Mouse (Mus musculus): ENCODE measurements around the gene Dcst2.

The Dcst2 gene

DNA sequence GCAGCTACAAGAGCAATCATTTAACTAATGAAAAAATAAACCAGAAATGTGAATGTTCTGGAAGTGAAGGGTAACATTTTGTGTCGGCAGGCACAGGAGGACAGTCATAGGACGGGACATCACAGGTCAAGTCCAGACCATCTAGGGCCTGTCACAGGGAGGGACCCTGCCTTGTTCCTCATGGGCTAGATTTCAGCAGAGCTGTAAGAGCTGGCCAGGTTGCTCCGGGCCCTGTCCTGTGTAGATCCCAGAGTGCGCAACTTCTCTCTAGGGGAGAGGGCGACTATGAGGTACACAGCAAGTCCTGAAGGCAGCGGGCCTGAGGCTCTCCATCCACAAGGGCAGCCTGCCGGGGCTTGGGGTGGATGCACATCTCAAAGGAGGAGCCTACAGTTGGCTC, at the start of gene Dcst2:
TSS of gene Dcst2 (plus strand) at position 301 of the 400 bp plus-strand sequence.
- DNase-seq (ENCODE audit: low spot score in 2 of 2), result no peak

DNA sequence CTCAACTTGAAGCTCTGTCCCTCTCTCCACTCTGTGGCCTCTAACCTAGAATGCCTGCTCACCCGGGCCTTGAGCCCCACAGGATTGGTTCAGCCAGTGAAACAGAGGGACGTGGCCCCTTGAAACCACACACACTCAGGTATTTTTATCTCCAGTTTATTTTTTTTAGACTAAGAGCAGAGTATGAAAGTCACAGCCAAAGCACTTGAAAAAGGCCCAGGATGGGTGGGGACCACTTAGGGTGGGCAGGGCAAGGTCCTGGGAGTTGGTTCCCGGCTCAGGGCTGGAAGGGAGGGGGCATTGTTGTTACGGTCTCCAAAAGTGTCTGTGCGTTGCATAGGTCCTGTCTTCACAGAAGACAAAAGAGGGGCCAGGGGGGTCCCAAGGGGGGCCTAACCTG, 47.4 kb upstream of the Dcst2 start:
- DNase-seq (ENCODE audit: low spot score in 2 of 2), result no peak

DNA sequence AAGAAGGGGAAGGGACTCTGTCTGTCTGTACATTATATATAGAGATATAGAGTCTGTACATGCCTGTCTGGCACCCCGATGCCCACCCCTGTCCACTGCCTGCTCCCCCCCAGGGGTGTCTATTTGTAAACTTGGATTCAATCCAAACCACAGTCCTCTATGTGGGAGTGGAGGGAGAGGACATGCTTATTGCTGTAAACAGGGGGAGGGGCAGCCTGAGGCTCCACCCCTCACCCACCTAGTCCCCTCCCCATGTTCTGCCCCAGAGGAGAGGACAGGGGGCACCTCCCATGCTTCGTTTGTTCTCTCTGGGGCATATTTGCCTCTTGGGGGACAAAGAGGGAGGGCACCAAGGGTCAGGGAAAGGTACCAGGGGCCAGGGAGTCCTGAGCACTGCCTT, 47.0 kb upstream of the Dcst2 start:
- DNase-seq (ENCODE audit: low spot score in 2 of 2), result no peak

DNA sequence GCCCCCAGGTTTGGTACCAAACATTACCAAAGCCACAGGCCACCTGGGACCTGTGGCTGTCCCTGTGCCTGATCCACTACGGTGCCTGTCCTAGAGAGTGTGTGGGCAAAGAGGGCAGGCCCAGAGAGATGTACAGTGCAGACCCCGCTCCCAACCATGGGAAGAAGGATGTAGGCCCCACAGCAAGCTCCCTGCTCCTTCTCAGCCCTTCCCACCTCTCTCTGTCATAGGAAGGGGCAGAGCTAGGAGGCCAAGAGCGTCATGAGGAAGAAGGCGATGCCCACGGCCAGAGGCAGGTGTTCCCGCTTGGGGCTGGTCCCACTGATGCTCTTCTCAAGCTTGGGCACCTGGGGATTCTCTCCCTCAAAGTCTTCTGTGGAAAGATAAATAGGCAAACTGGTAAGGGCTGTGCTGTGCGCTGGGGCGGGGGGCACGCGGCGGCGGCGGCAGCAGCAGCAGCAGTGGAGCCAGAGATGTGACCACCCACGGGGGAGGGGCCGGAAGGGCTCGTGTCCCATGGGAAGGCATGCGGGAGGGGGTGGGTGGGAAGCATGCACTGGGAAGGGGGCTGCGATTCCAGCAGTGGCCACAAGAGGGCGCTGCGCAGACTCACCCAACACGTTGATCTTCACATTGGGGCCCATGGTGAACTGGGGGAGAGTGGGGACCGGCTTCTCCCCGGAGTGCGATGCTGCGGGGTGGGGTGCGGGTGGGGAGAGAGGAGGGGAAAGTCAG, 46.4 kb upstream of the Dcst2 start:
- DNase-seq (ENCODE audit: low spot score in 2 of 2), result peak; percentile 68 to 90

DNA sequence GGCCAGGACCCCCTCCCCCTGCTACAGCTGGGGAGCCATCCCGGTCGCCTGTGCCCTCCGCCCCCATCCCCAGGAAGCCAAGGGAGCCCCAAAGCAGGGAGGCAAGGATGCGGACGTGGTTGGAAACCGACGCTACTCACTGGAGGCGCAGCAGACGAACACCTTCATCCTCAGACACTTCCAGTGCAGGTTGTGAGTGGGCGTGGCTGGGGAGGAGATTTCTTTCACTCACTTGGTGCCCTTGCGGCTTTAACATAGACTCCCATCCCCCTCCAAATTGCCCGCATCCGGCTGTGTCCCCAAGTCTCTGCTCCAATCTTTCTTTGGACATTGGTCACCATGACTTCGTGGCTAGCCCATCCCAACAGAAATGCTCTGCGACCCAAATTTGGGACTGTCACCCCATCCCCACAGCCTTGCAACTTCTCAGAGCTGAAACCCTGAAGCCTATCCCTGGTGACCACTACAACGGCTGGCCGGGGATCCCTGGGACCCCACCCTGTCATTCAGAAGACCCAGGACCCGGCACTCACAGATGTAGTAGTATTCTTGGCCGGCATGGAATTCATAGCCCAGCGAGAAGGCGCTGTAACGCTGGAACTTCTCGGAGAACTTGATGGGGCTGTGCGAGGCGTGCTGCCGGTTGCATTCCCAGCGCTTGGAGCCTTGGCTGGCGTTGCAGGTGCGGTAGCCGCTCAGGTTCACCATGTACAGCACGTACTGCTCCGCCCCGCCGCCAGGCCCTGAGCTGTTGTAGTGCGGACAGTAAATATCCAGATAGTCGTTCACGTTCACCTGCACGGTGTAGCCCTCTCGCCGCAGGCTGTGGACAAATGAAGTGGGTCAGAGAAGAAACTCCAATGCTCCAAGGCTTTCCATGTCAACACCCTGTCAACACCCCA, 45.6 kb upstream of the Dcst2 start:
- DNase-seq (ENCODE audit: low spot score in 2 of 2), result no peak

DNA sequence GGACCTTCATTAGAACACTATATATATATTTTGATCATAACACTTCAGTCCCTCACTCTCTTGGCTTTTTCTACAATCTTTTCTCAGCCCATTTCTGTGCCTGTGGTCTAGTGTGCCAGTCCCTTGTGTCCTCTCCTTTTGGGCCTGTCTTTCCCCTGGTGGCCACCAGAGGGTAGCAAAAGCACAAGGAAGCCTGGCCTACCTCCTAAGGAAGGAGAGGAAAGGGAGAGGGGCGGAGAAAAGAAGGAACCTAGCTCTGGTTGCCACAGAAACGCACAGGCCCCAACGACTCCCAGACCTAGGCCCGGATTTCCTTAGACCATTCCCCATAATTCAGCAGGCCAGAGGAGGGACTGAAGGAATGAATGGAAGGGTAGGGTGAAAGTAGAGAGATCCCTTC, 44.9 kb upstream of the Dcst2 start:
- peak; percentile 67 to 83 for DNase-seq (ENCODE audit: low spot score in 2 of 2)

DNA sequence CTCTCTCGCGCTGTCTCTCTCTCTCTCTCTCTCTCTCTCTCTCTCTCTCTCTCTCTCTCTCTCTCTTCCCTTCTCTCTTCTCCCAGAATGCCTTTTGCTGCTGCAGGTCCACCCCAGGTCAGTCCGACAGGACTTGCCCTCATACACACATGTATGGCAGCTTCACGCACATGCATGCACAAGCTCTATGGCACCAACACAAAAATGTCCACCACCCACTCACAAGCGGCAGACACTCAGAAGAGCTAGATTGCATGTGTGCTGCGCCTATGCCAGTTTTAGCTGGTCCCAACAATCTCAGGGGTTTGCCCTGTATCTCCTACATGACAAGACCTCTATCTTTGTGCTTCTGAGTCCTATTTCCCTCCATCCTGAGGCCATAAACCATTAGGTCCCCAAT, 44.5 kb upstream of the Dcst2 start:
- no peak for DNase-seq (ENCODE audit: low spot score in 2 of 2)

DNA sequence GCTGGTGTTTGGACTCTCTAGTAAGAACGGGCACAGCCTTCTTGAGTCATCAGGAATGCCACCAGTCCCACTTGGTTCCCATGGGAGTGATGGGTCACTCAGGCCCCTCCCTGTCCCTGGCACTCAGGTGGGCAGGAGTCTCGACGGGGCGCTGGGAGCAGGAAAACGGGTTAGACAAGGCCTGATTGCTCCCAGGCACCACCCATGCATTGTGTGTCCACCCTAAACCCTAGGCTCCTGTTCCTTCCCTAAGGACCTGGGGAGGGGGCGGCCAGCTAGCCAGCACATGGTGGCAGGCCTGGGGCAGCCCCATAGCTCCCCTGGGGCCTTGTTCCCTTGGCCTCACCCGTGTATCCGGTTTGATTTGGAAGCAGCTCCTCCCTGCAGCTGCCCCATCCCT, 43.5 kb upstream of the Dcst2 start:
- DNase-seq (ENCODE audit: low spot score in 2 of 2), result no peak

DNA sequence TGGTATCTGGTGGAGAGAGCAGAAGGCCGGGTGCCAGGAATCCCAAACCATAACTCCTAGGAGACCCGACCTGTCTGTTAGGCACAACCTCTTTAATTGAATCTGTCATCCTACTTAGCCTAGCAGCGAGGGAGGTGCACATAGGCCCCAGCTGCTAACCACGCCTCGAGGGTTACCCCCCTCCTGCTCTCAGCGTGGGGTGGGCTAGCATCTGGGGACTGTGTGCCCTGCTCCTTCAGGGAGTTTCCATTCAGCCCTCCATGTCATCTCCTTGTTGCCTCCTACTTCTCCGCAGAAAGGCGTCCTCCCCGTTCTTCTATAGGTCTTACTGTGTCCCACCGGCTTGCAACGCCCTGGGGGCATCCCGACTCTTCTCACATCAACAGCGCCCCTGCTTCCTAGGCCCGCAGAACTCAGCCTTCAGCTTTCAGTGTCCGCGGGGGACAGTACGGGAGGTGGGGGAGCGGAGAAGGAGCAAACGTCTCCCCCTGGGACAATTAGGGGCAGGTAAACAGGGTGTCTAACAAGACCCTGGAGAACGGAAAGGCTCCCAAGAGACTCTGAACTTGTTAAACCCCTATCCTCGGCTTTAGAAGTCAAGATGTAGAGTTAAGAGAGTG, 42.7 kb upstream of the Dcst2 start:
- DNase-seq (ENCODE audit: low spot score in 2 of 2), result no peak

DNA sequence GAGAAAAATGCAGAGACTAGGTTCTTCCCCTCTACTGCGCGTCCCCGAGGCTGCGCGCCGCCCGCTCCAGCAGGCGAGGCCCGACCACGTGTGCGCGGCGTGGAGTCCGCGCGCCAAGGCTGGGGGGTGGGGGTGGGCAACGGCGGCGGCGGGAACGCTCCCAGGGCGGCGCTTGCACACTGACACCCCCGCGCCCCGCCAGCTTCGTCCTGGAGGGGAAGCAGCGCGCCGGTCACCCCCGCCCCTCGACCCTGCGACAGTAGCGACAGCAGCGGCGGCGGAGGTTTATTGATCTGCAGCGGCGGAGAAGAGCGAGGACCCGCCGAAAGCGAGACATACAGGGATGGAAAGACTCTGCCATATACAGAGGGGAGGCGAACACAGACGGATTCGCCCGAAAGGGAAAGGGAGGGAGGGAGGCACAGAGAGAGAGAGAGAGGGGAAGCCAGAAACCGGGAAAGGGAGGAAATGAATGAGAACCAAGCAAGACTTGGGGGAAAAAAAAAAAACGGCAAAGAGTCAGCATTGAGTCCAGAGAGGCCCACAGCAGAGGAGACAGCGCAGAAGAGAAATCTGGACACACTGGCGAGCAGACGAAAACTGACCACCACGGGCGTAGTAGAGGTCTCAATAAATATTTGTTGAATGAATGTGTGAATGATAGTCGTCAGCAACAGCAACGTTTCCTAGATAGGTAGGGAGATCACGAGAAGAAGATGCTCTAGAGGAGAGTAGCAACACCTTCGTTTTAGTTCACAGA, 42.0 kb upstream of the Dcst2 start:
- DNase-seq (ENCODE audit: low spot score in 2 of 2), result peak in 1 of 2 experiments; percentile 64

DNA sequence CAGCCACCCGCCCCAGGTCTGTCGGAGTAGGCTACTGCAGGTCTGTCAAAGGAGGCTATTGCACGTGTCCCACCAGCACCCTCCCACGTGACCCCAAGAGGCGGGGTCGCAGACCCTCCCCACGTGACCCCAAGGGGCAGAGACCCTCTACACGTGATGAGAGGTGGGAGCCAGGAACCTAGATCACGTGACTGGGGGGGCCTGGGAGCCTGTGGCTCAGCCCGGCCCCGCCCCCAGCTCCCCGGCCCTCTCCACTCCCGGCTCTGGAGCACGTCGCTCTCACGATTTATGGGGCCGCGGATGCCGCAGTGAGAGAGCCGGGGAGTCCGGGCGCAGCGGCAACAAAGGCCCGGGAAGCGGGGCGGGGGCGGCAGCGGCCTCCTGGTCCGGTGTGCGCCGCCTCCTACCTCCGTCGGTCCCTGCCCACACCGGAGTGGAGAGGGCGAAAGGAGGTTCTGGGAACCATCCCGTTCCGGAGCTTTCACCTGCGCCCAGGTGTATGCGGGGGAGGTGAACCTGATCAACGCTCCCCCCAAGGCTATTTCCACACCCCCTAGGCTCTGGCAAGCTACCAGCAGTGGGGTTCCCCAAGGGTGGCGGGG, 41.1 kb upstream of the Dcst2 start:
- DNase-seq (ENCODE audit: low spot score in 2 of 2), result peak in 1 of 2 experiments; percentile 64

DNA sequence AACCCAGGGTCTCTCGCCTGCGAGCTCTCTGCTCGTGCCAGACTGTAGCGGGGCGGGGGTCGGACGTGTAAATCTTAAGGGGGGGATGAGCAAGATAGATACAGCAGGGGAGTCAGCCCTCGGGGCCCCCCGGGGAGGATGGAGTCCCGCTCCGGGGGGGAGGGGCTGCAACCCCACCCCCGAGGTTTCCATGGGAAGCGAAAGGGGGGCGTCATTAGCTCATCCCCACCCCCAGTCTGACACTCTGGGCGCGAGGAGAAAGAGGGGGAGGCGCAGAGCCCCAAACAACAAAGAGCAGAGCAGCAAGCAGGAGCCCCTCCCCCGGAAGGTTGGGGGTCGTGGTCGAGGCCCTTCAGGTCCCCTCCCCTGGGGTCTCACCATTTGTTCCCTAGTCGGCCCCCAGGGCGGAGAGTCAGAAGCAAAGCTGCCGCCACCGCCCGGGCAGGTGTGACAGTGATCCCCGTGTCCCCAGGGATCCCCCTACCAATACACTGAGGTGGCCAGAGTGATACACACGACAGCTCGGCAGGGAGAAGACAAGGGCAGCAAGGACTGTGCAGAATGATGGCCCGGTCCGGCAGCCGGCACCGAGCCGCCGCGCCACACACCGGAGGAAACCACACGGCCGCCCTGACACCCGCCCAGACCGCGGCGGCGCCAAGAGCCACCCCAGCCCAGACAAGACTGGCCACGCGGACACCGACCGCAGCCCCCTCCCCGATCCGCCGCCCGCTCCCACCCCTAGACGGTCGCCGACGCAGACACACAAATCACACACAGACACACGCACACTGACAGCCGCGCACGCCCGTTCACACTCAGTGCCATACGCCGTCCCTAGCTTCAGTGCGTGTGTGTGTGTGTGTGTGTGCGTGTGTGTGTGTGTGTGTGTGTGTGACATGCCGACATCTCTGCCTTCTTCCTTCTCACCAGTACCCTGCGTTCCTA, 40.3 kb upstream of the Dcst2 start:
- peak in 1 of 2 experiments; percentile 69 for DNase-seq (ENCODE audit: low spot score in 2 of 2)

DNA sequence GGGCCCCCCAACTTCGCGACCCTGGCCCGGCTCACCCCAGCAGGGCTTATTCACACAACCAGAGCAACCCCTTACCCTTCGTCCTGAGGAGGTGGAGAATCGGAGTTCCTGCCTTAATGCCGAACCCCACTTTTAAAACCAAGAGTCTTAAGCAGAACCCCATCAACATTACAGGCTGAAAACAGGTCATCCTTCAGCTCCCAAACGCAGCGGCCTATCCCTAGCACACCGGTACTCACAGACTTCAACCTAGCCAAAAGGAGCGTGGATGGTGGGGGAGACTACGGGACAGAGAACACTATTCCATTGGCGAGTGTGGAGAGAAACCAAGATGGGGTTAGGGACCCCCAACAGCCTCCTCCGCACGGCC, 39.7 kb upstream of the Dcst2 start:
- no peak for DNase-seq (ENCODE audit: low spot score in 2 of 2)

DNA sequence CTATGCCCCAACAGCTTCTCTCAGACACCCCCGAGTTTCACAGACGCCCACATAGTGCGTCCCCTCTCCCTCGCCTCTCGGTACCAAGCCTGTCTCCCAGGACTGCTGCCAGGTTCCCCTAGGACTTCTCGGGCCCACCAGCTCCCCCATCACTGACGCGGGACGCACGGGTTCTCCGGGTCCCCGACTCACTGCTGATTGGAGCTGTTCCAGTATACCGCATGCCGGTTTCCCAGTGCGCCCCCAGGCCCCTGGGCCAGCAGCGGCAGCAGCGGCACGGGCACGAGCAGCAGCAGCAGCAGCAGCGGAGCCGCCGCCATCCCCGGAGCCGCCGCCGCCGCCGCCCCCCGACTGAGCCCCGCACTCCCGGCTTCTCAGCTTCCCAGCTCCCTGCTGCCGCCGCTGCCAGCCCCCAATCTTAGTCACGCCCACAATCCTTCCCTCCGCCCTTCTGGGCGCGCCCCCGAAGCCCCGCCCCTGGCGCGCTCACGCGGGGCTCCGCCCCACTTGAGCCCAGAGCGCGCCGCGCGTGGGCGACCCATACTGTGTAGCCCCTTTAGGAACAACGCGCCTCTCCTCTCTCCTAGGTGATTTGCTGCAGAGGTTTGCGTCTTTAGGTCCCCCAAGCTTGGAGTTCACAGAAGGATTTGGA, 39.1 kb upstream of the Dcst2 start, which contains the start of gene Efna3:
TSS of gene Efna3 (minus strand) at position 452 of the 652 bp plus-strand sequence.
- DNase-seq (ENCODE audit: low spot score in 2 of 2), result peak; percentile 46 to 68

DNA sequence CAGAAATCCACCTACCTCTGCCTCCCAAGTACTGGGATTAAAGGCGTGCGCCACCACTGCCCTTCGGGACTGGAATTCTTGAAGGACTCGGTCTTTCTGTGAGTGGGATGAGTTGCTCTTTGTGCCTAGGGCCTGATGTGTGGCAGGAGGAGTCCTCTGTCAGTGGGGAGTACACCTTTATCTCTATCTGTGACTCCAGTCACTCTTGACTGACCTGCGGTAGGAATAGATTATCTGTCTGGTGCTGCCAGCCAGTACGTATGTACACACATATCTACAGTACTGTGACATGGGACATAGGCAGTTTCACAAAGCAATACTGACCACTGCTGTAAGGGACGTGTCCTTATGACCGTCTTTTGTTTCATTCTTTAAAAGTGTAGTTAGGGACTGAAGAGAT, 35.9 kb upstream of the Dcst2 start:
- no peak for DNase-seq (ENCODE audit: low spot score in 2 of 2)

DNA sequence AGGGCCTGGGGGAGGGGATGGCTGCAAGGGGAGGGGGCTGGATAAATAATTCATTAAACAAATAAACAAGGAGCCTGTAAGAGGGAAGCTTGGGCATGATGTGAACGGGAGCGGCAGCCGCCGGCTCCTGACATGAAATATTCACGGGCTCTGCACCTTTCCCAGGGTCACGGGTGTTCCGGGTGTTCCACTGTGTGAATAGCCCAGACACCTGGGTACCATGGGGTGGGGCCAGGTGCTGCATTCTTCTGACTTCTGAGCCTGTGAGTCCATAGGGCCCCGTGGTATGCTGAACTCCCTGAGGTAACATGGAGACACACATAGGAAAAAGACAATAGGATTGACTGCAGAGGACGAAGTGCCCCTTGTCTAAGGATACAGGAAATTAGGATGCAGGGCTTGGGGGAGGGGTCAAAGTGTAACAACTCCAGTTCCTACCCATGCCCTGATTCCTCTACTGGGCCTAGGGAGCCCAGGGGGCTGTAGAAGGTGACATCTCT, 34.4 kb upstream of the Dcst2 start:
- DNase-seq (ENCODE audit: low spot score in 2 of 2), result no peak

DNA sequence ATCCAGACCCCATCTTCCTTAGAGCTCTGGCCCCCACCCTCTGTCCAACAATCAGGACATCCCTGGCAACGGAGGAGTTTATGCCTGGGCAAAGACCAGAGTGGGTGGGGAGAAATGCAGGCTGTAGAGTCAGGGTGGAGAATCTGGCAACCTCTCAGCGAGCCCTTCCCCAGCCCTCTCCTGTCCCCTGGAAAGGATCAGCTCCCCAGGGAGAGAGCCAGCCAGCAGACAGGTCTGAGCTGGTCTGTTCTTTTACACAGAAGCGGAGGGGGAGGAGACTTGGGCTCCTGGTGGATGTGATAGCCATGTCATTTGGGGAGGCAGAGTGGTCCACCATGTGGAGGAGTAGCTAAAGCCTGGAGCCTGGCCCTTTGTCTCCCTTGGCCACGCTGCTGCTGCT, 33.2 kb upstream of the Dcst2 start:
- no peak for DNase-seq (ENCODE audit: low spot score in 2 of 2)

DNA sequence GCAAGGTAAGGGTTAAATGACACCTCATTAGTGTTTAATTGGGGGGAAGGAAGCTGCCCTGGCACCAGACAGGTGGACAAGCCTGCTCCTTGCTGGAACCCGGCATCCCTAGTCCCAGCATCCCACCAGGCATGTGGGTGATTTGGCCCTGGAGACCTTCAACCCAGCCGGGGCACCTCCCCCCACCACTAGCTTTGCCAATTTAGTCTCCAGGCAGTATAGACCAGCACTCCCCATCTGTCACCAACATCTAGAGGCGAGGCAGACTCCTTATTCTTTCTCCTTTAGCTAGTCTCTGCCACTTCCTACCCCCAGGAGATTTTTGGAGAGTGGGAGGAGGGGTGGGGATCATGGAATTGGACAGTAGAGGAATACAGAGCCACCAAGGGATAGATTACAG, 31.4 kb upstream of the Dcst2 start:
- DNase-seq (ENCODE audit: low spot score in 2 of 2), result no peak

DNA sequence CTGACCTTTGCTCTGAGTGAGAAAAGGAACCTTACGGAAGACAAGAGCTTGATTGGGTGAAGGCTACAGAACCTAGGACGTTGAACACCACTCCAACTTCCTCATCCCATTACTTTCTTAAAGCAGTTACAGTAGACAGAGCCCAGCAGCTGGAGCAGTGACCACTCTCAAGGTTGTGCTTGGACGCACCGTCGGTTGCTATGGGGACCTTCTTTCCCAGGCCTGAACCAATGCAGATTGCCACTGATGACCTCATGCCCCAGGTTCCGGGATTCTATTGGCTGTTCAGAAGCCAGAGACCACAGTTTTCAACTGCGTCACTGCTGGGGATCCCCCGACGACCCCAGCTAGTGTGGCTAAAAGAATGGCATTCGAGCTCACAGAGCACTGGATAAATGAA, 30.8 kb upstream of the Dcst2 start:
- no peak for DNase-seq (ENCODE audit: low spot score in 2 of 2)

DNA sequence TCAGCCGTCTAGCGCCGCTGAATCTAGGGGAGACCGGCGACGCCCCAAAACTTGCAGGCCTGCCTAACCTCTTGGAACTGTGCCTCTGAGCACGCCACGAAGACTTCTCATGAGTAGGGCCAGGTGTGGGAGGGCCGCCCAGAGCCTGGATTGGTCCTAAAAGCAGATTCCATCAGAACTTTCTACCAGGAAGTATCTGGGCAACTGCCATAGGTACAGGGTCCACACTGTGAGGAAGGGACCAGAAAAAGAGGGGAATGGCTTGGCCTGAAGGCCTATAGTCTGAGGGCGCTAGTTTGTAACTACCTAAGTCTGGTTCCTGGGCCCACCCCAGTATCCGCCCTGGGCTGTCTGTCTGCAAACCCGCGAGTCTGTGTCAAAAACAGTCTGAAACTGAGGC, 30.2 kb upstream of the Dcst2 start:
- no peak for DNase-seq (ENCODE audit: low spot score in 2 of 2)
